Mouse (Mus musculus) neural tube, embryonic 13.5 days (tissue): ENCODE measurements at regions not wholly inside any gene's neighbourhood (a gene's known extent, or its start where the extent isn't known, plus 50 kb on each side); places are given as distances from the start of the nearest gene placed in this dataset.
"Not testable (repeated sequence)": the region's sequence is repeated elsewhere in the genome, so short reads cannot be mapped to it uniquely, and the experiment has no call there.

Experiments used
- ATAC-seq: fragments of 200-750 bp; cut with Nextera tagmentation; 2 replicates; pipeline ENCODE4 v1.8.0; 2017; ENCODE audit warnings: low read depth, mild to moderate bottlenecking, moderate TSS enrichment, moderate library complexity
- H3K27ac ChIP-seq: fragments of 300-500 bp; sonication (generic); replicated peaks from 2 replicates; pipeline ENCODE4 v1.5.1; 2015; ENCODE audit warnings: moderate library complexity, mild to moderate bottlenecking, inconsistent platforms
- H3K27me3 ChIP-seq: fragments of 300-500 bp; sonication (generic); 2 replicates; pipeline ENCODE4 v1.6.1; 2015; ENCODE audit warnings: mild to moderate bottlenecking, inconsistent platforms
- H3K36me3 ChIP-seq: fragments of 300-500 bp; sonication (generic); 2 replicates; pipeline ENCODE4 v1.6.1; 2015; ENCODE audit warnings: mild to moderate bottlenecking, inconsistent platforms
- H3K4me1 ChIP-seq: fragments of 300-500 bp; sonication (generic); replicated peaks from 2 replicates; pipeline ENCODE4 v1.6.1; 2015; ENCODE audit warnings: inconsistent platforms
- H3K4me2 ChIP-seq: fragments of 300-500 bp; sonication (generic); 2 replicates; pipeline ENCODE4 v1.6.1; 2015; ENCODE audit warnings: inconsistent platforms, mild to moderate bottlenecking, moderate library complexity
- H3K4me3 ChIP-seq: fragments of 300-500 bp; sonication (generic); 2 replicates; pipeline ENCODE4 v1.5.1; 2015; ENCODE audit warnings: mild to moderate bottlenecking, inconsistent platforms
- H3K9ac ChIP-seq: fragments of 300-500 bp; sonication (generic); 2 replicates; pipeline ENCODE4 v1.6.1; 2015; ENCODE audit warnings: moderate library complexity, mild to moderate bottlenecking, inconsistent platforms
- H3K9me3 ChIP-seq: fragments of 300-500 bp; sonication (generic); 2 replicates; pipeline ENCODE4 v1.6.1; 2016; ENCODE audit warnings: inconsistent platforms
- WGBS: fragments of 180-500 bp; shearing (Covaris S2); methylation state at CpG from one replicate; pipeline ENCODE4 v1.1.7; 2015; 5-methylcytosine and 5-hydroxymethylcytosine counted together

DNA sequence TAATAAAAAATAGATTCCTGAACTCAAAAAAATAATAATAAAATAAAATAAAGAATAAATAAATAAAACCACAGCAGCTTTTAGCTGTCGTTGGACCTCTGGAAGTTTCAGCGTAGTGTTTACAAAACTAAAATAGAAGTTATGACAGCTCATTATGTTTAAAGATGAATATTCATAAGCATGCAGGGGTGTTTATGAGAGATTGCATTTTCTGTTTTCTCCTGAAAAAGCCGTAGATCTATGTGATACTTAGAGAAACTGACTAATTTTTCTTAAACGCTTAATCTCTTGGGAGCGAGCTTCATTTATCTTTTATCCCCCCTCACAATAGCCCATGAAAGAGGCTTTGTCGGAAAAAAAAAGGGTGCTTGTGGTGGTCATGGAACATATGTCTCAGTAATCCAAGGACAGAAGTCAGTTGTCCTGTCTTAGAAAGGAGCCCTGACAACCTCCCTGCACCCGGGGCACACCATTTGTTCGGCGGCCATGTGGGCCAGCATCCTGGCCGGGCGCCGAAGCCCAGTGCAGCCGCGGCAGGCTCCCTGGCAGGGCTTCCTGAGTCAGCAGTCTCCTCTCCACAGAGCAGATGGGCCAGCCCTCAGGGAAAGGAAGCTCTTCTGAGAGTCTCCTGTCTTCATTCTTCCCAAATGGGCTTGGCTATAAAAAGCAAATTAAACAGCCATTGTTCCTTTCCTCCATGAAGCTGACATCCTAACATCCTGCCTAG lies 568.2 kb upstream of the Gm10131 start:
- no peaks in the 10 kb centered on the region for H3K9me3 ChIP-seq
- no peaks in the 10 kb centered on the region for H3K27me3 ChIP-seq
- 5% methylated on average over 14 of the region's 14 CpGs for WGBS
- peak; percentile 95 for ATAC-seq
- peak overlapping the region; percentile 43 for H3K4me2 ChIP-seq
- peaks cover 14% of the 10 kb centered on the region for H3K4me1 ChIP-seq
- peak overlapping the region; percentile 27 for H3K9ac ChIP-seq
- no peaks in the 10 kb centered on the region for H3K36me3 ChIP-seq
- H3K4me3 ChIP-seq = no peak overlapping the region
- peak overlapping the region; percentile 85 for H3K27ac ChIP-seq

DNA sequence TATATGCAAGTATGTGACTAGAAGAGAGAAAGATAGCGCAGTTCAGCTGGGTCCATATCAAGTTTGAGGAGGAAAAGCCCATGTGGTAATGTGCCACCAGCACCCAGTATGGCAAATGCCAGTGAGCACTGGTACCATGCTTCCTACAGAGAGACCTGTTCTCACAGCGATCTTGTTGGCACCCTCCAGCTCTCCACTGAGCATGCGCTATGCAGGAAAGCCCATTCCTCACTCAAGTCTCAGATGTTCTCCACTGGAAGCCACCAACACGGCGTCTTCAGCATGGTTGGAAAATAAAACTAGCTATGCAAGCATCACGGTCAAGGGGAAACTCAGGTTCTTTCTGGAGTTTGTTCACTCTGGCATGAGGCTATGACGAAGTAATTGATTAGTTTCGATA lies 567.3 kb upstream of the Gm10131 start:
- no peak overlapping the region for H3K27ac ChIP-seq
- 91% methylated on average over 8 of the region's 8 CpGs for WGBS
- H3K4me1 ChIP-seq = peaks cover 13% of the 10 kb centered on the region
- no peak overlapping the region for H3K4me3 ChIP-seq
- no peaks in the 10 kb centered on the region for H3K36me3 ChIP-seq
- no peak overlapping the region for H3K9ac ChIP-seq
- no peaks in the 10 kb centered on the region for H3K27me3 ChIP-seq
- H3K9me3 ChIP-seq = no peaks in the 10 kb centered on the region
- no peak for ATAC-seq
- no peak overlapping the region for H3K4me2 ChIP-seq

DNA sequence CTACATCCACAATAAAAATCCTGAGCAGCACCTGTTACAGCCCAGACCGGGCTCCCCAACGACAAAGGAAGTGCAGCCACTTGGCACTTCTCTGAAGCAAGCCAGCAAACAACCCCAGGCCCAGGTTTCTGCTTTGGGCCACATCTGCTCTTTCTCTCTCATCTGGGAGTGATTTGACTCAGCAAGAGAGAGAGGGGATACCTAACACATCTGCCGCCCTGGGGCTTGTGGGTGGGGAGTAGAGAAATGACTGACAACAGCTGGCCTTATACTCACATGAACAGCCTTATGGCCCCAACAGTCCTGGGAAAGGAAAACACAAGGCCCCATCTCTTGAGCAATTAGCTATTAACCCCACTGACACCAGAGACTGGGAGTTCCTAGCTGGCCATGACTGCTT lies 560.2 kb upstream of the Gm10131 start:
- Histone ChIP-seq H3K4me3 (no peak overlapping the region), H3K36me3 (no peaks in the 10 kb centered on the region), H3K9ac (no peak overlapping the region), H3K9me3 (no peaks in the 10 kb centered on the region), H3K4me1 (0 out of 2 replicates have a peak, but pooled peaks cover 8% of the 10 kb centered on the region), H3K27ac (no peak overlapping the region), H3K27me3 (no peaks in the 10 kb centered on the region), H3K4me2 (no peak overlapping the region)
- no peak for ATAC-seq
- 28% methylated on average over 3 of the region's 3 CpGs for WGBS

DNA sequence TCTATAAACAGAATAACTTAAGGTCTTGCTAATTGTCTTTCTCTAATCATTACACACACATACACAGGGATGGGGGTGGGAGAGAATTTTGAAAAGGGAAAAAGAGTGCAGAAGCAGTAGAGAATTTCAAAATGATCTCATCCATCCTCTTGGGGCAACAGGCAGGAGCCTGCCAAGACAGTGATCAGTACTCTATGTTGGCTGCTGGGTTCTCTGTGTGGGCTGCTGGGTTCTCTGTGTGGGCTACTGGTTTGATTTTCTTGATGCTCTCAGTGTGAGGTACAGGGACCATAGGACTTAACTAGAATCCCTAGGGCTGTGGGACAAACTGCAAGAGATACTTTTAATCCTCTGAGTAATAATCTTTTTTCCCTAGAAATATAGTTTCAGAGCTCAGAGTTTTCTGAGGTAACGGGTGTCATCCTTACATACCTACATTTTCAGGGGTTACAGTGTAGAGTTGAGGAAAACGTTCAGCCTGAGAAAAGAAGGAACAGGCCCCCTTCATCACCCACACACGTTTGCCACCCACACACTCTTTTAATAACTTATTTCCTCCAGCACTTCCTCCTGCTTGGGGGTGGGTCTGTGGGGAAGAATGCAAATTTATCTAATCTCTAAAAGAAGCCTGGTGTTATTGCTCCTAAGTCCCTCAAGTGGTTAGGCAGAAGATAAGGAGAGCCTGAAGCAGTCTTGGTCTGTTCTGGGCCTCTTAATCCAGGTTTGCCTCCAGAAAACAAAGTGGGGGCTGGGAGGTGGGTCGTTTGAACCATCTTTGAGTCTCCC lies 559.6 kb upstream of the Gm10131 start:
- Histone ChIP-seq H3K4me1 (0 out of 2 replicates have a peak, but pooled peaks cover 8% of the 10 kb centered on the region), H3K9me3 (no peaks in the 10 kb centered on the region), H3K4me2 (no peak overlapping the region), H3K4me3 (no peak overlapping the region), H3K27me3 (no peaks in the 10 kb centered on the region), H3K9ac (no peak overlapping the region), H3K36me3 (no peaks in the 10 kb centered on the region), H3K27ac (no peak overlapping the region)
- 38% methylated on average over 4 of the region's 4 CpGs for WGBS
- no peak for ATAC-seq

DNA sequence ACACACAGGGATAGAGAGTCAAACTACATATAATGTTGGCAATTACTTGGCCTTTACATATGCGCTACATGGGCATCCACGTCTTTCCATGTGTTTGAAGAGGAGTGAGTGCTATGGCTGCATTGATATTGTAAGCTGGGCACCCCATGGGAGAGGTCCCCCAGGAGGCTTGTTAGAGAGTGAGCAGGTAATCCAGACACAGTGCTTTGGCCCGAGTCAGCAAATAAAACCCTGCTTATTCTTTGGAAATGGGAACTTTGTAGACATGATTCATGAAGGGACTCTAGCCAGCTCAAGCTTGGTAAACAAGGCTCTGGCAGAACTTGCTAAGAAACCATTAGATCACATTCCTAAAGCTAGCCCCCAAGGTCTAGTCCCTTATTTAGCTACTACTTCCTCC lies 557.6 kb upstream of the Gm10131 start:
- no peaks in the 10 kb centered on the region for H3K27me3 ChIP-seq
- no peak overlapping the region for H3K27ac ChIP-seq
- ATAC-seq = no peak
- no peak overlapping the region for H3K4me3 ChIP-seq
- H3K4me1 ChIP-seq = 0 out of 2 replicates have a peak, but pooled peaks cover 8% of the 10 kb centered on the region
- no peaks in the 10 kb centered on the region for H3K9me3 ChIP-seq
- no peak overlapping the region for H3K4me2 ChIP-seq
- H3K36me3 ChIP-seq = no peaks in the 10 kb centered on the region
- H3K9ac ChIP-seq = no peak overlapping the region
- 92% methylated on average over 3 of the region's 3 CpGs for whole genome bisulfite sequencing

DNA sequence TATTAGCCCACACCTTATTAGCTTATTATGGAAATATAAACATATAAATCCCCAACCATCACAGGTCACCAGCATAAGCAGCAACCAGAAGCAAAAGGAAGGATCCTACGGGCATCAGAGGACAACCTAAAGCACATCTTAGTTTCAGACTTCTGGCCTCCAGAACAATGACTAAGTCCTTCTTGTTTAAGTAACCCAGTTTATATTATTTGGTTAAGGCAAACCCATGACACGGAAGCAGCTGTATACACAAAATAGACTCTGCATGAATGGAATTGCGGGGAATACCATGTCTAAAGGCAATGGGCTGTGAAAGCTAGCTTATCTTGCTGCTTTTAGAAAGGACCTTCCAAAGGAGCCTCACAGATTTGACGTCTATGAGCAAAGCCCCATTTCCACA lies 552.9 kb upstream of the Gm10131 start:
- H3K4me3 ChIP-seq = no peak overlapping the region
- H3K27me3 ChIP-seq = no peaks in the 10 kb centered on the region
- H3K9ac ChIP-seq = no peak overlapping the region
- H3K4me1 ChIP-seq = no peaks in the 10 kb centered on the region
- H3K9me3 ChIP-seq = no peaks in the 10 kb centered on the region
- H3K27ac ChIP-seq = no peak overlapping the region
- H3K4me2 ChIP-seq = no peak overlapping the region
- H3K36me3 ChIP-seq = no peaks in the 10 kb centered on the region
- 90% methylated on average over 4 of the region's 4 CpGs for WGBS
- no peak for ATAC-seq

DNA sequence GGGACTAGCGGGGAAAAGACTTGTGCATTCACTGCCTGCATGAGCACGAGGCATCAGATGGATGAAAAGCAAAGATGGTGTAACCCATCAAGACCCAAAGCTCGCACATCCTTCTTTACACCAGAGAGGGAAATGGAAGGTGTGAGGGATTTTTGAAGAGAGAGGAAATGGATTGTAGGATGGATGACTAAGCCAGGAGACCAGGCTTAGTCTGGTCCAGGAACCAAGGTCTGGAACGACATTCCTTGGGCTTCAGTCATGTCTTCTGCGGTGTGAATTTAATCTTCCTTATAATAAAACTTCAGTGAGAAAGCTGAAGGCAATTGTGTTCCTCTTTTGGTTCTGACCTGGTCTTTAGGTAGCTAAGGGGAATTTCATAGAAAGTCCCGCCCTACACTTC lies 551.0 kb upstream of the Gm10131 start:
- H3K27ac ChIP-seq = no peak overlapping the region
- no peak for ATAC-seq
- H3K27me3 ChIP-seq = no peaks in the 10 kb centered on the region
- no peaks in the 10 kb centered on the region for H3K36me3 ChIP-seq
- 95% methylated on average over 6 of the region's 6 CpGs for WGBS
- no peak overlapping the region for H3K4me2 ChIP-seq
- no peaks in the 10 kb centered on the region for H3K9me3 ChIP-seq
- no peak overlapping the region for H3K4me3 ChIP-seq
- no peaks in the 10 kb centered on the region for H3K4me1 ChIP-seq
- no peak overlapping the region for H3K9ac ChIP-seq

DNA sequence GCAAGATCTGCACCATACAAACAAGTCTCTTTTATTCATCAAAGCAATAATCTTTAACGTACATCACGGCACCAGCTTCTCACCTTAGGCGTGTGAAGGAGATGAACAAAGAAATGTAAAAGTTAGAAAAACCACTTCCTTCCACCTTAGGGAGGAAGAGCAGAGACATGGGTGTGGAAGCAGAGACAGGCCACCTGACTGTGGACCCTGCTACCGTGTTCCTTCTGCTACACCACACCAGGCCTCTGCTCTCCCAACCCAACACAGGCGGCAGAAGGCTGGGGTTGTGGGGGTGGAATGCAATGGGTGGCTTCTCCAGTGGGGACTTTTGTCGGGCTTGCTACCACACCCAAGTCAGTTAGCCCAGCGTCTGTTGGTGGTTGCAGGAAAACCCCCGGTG lies 540.2 kb upstream of the Gm10131 start:
- Histone ChIP-seq H3K4me1 (no peaks in the 10 kb centered on the region), H3K27ac (no peak overlapping the region), H3K36me3 (no peaks in the 10 kb centered on the region), H3K4me3 (no peak overlapping the region), H3K4me2 (no peak overlapping the region), H3K9ac (no peak overlapping the region), H3K9me3 (0 out of 2 replicates have a peak, but pooled peaks cover 6% of the 10 kb centered on the region), H3K27me3 (no peaks in the 10 kb centered on the region)
- 91% methylated on average over 8 of the region's 8 CpGs for WGBS
- no peak for ATAC-seq

DNA sequence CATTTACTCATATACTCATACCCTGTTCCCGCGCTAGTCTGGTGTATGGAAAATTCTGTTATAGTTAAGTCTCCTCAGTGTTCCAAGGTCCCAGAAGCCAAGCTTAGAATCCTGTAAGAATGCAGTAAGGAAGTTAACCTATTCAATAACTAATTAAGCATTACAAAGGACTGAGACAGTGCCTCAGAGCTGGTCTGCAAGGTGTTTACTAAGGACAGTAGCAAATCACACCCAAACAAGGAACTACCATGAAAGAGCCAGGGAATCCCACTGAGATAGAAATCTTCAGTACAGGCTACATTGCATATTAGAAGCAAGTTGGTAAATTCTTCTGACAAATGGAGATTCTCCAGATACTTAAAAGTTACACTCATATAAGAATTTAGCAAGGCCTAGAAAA lies 516.7 kb upstream of the Gm10131 start:
- not testable (repeated sequence) for H3K27ac ChIP-seq, H3K4me2 ChIP-seq, H3K27me3 ChIP-seq, ATAC-seq, H3K4me1 ChIP-seq, H3K9me3 ChIP-seq, H3K9ac ChIP-seq, H3K36me3 ChIP-seq, H3K4me3 ChIP-seq
- 92% methylated on average over 2 of the region's 2 CpGs for whole genome bisulfite sequencing

DNA sequence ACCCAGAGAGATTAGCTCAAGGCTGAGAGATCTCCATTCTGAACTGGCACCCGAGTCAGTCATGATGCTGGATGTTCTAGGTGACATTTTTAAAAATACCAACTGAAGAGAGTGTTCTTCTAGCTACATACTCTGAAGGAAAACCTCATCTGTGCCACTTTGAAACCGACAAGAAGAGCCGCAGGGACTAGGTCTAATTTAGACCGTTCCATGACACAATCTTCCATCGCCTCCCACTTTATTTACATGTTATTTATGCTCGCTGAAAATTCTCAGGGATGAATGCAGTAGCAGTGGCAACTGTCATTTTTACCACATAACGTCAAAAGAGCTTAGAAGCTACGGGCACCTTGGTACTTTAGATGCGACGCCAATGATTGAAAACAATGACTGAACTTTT lies 514.1 kb upstream of the Gm10131 start:
- H3K9me3 ChIP-seq = no peaks in the 10 kb centered on the region
- H3K36me3 ChIP-seq = no peaks in the 10 kb centered on the region
- 75% methylated on average over 10 of the region's 10 CpGs for WGBS

DNA sequence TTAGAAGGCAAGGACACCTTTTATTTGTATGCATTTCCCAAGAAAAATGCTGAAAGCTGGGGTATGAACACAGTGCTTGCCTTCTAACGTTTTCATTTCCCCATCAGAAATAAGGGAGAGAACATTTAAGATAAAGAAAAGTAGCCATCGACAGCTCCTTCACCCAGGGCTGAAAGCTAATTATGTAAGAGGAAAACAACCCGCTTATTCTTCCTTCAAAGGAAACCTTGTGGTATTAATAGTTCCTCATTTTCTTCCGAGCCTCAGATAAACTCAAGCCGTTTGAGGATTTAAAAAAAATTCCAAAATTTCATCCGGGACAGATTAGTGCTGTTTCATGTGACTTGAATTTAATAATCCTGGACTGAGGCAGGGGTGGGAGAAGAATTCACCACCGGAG lies 512.2 kb upstream of the Gm10131 start:
- H3K27ac ChIP-seq = no peak overlapping the region
- no peak for ATAC-seq
- no peaks in the 10 kb centered on the region for H3K9me3 ChIP-seq
- no peaks in the 10 kb centered on the region for H3K36me3 ChIP-seq
- no peak overlapping the region for H3K4me3 ChIP-seq
- H3K4me1 ChIP-seq = peaks cover 6% of the 10 kb centered on the region
- no peaks in the 10 kb centered on the region for H3K27me3 ChIP-seq
- H3K4me2 ChIP-seq = no peak overlapping the region
- 86% methylated on average over 7 of the region's 7 CpGs for WGBS
- no peak overlapping the region for H3K9ac ChIP-seq

More for the DNA sequence above, 514.1 kb upstream of the Gm10131 start:
- H3K27me3 ChIP-seq = no peaks in the 10 kb centered on the region
- H3K4me3 ChIP-seq = no peak overlapping the region
- peaks cover 6% of the 10 kb centered on the region for H3K4me1 ChIP-seq
- H3K9ac ChIP-seq = no peak overlapping the region
- no peak for ATAC-seq
- H3K4me2 ChIP-seq = no peak overlapping the region
- no peak overlapping the region for H3K27ac ChIP-seq

DNA sequence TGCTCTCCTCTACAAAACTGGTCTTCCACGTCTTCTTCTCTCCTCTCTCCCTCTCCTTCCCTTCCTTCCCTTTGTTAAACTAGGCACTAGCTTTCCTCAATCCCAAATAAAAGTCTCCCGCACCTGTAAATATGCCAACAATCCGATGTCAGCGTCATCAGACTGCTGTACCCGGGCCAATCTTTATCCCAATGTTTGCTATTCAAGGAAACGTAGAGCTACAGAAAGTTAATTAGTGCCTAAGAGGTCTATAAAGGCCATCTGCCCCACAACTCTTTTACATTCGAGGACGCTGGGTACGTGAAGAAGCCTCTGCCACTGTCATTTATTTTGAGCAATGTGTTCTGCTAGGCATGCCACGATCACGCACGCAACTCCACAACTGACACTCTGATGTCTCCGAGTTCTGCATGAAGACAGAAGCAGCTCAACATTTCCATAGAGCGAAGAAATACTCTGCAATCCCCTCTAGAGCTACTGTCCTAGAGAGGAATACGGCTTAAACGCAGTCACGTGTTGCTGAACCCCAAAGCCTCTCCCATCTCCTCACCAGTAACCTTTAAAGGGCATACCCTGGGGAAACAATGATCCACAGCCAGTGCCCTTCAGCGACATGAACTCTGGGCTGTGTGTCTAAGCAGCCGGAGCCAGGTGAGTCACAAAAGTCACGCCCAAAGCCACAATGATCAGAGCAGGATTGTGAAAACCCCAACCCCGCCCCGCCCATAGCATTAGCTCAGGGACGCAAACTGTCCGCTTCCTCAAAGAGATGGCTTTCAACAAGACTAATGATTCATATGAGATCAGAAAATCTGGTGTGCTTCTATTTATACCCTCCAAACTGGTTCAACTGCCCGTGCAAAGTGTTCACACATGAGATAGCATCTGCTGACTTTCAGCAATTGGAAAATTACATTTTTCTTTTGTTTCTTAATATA lies 510.9 kb upstream of the Gm10131 start:
- no peak overlapping the region for H3K4me3 ChIP-seq
- H3K27ac ChIP-seq = no peak overlapping the region
- no peaks in the 10 kb centered on the region for H3K36me3 ChIP-seq
- no peaks in the 10 kb centered on the region for H3K27me3 ChIP-seq
- no peak overlapping the region for H3K9ac ChIP-seq
- no peak for ATAC-seq
- H3K4me2 ChIP-seq = no peak overlapping the region
- WGBS = 76% methylated on average over 25 of the region's 25 CpGs
- no peaks in the 10 kb centered on the region for H3K9me3 ChIP-seq
- peaks cover 6% of the 10 kb centered on the region for H3K4me1 ChIP-seq
